Mouse (Mus musculus) liver, postnatal 0 days (tissue): ENCODE results near the gene Etv3.

Experiments
- CTCF ChIP-seq: sonication (generic); IDR thresholded peaks from 2 replicates; pipeline ENCODE4 v1.5.1; 2016; ENCODE audit warnings: antibody characterized with exemption, low read depth
- EP300 ChIP-seq: IDR thresholded peaks from 2 replicates; pipeline ENCODE4 v1.6.1; 2016; ENCODE audit warnings: antibody characterized with exemption, low read depth, mild to moderate bottlenecking

GRCm38 (mm10) chr3:87565623-87566022, 40.4 kb downstream of the Etv3 start:
- TF ChIP-seq CTCF: no peak
- no peak for TF ChIP-seq EP300
